Mouse (Mus musculus) liver, embryonic 14.5 days (tissue): ENCODE data around the gene Gm19402.

ENCODE experiments used
- CTCF ChIP-seq: IDR thresholded peaks from 2 replicates; pipeline ENCODE4 v1.5.1; 2016; ENCODE audit warnings: antibody characterized with exemption, low read depth, control low read depth
- EP300 ChIP-seq: IDR thresholded peaks from 2 replicates; pipeline ENCODE4 v1.6.1; 2016; ENCODE audit warnings: antibody characterized with exemption, low read depth

- TF ChIP-seq EP300 (no peak), CTCF (no peak)
Observed at GRCm38 (mm10) chr10:77670710-77671109, 19.8 kb downstream of the Gm19402 start.
